Mouse (Mus musculus): ENCODE data around the gene Taf5. TPM values are rescaled to one million over a fixed set of nuclear protein-coding genes. Genes with fewer than 3 reads are reported as not detected.

The Taf5 gene
- polyA plus RNA-seq, 1 experiment from 2014 or later, result 10.5 TPM

- no peaks in the 10 kb centered on the region for H3K4me1 ChIP-seq (ENCODE audit: control insufficient read depth, insufficient read depth, low read length)
- H3K9me3 ChIP-seq (ENCODE audit: control insufficient read depth, low read length), result no peaks in the 10 kb centered on the region
- DNase-seq (no peak), ATAC-seq (ENCODE audit: low FRiP score, low TSS enrichment) (no peak)
- no peaks in the 10 kb centered on the region for H3K27me3 ChIP-seq (ENCODE audit: control insufficient read depth, insufficient read depth, low read length)
- WGBS, result 91% methylated on average over 11 of the region's 11 CpGs
- H3K36me3 ChIP-seq (ENCODE audit: control insufficient read depth, insufficient read depth, low read length), result peaks cover 92% of the 10 kb centered on the region
- no peak overlapping the region for H3K4me2 ChIP-seq (ENCODE audit: low read length)
- H3K27ac ChIP-seq (replicated peaks; ENCODE audit: low read depth, low read length), result no peak overlapping the region
- H3K9ac ChIP-seq (replicated peaks; ENCODE audit: low read length), result no peak overlapping the region
- no peak overlapping the region for H3K4me3 ChIP-seq (replicated peaks; ENCODE audit: low read depth, low read length)
These were observed 61.3 kb downstream of the Taf5 start for GRCm38 (mm10) chr19:47128835-47129234.

- Histone ChIP-seq H3K9ac (replicated peaks; ENCODE audit: low read length) (no peak overlapping the region), H3K27ac (replicated peaks; ENCODE audit: low read depth, low read length) (no peak overlapping the region), H3K27me3 (ENCODE audit: control insufficient read depth, insufficient read depth, low read length) (no peaks in the 10 kb centered on the region), H3K4me1 (ENCODE audit: control insufficient read depth, insufficient read depth, low read length) (no peaks in the 10 kb centered on the region), H3K9me3 (ENCODE audit: control insufficient read depth, low read length) (no peaks in the 10 kb centered on the region), H3K36me3 (ENCODE audit: control insufficient read depth, insufficient read depth, low read length) (peaks cover 77% of the 10 kb centered on the region), H3K4me2 (ENCODE audit: low read length) (no peak overlapping the region), H3K4me3 (replicated peaks; ENCODE audit: low read depth, low read length) (no peak overlapping the region)
- DNase-seq (no peak), ATAC-seq (ENCODE audit: low FRiP score, low TSS enrichment) (no peak)
- WGBS, result 96% methylated on average over 15 of the region's 15 CpGs
These were observed 63.1 kb downstream of the Taf5 start for GRCm38 (mm10) chr19:47130551-47131125.

Other genes with a start within 250 kb of the Taf5 start
- 605 and 611 TPM in 2 replicates for gene Ina, start 53.0 kb upstream of the Taf5 start, polyA plus RNA-seq (2014; fragmentation: Nextera tagmentation; extraction: Ambion mirVana)
- 89.9 and 91.1 TPM in 2 replicates for gene Nt5c2, start 52.6 kb upstream of the Taf5 start, polyA plus RNA-seq (2014; fragmentation: Nextera tagmentation; extraction: Ambion mirVana)
- 32.2 and 33.6 TPM in 2 replicates for gene Pcgf6, start 16.8 kb upstream of the Taf5 start, polyA plus RNA-seq (2014; fragmentation: Nextera tagmentation; extraction: Ambion mirVana)
- gene Usmg5, start 22.9 kb downstream of the Taf5 start, polyA plus RNA-seq (2014; fragmentation: Nextera tagmentation; extraction: Ambion mirVana), result 1,314 and 1,712 TPM in 2 replicates
- gene Pdcd11, start 23.0 kb downstream of the Taf5 start, polyA plus RNA-seq (2014; fragmentation: Nextera tagmentation; extraction: Ambion mirVana), result 7.2 and 7.3 TPM in 2 replicates
- gene Calhm2, start 70.5 kb downstream of the Taf5 start, polyA plus RNA-seq (2014; fragmentation: Nextera tagmentation; extraction: Ambion mirVana), result 0.45 and 0.49 TPM in 2 replicates
- not detected in 2 replicates for gene Calhm1, start 76.5 kb downstream of the Taf5 start, polyA plus RNA-seq (2014; fragmentation: Nextera tagmentation; extraction: Ambion mirVana)
- not detected in 2 replicates for gene Calhm3, start 90.0 kb downstream of the Taf5 start, polyA plus RNA-seq (2014; fragmentation: Nextera tagmentation; extraction: Ambion mirVana)
- 9.6 and 11.4 TPM in 2 replicates for gene Neurl1a, start 111.1 kb downstream of the Taf5 start, polyA plus RNA-seq (2014; fragmentation: Nextera tagmentation; extraction: Ambion mirVana)

All from midbrain, embryonic 14.5 days (tissue).